Mouse (Mus musculus) right cerebral cortex, adult 18-20 months (tissue): ENCODE measurements at regions not wholly inside any gene's neighbourhood (a gene's known extent, or its start where the extent isn't known, plus 50 kb on each side); places are given as distances from the start of the nearest gene placed in this dataset.
"Not testable (repeated sequence)": the region's sequence is repeated elsewhere in the genome, so short reads cannot be mapped to it uniquely, and the experiment has no call there.

Experiments used
- DNase-seq: peaks from one replicate; pipeline ENCODE4 v3.0.0; 2022; ENCODE audit warnings: mixed read lengths

- no peak for DNase-seq
Measured at GRCm38 (mm10) chr16:86894333-86894732, 459.7 kb upstream of the N6amt1 start.

GRCm38 (mm10) chr16:86888421-86888820, 465.6 kb upstream of the N6amt1 start:
- DNase-seq: no peak

DNA sequence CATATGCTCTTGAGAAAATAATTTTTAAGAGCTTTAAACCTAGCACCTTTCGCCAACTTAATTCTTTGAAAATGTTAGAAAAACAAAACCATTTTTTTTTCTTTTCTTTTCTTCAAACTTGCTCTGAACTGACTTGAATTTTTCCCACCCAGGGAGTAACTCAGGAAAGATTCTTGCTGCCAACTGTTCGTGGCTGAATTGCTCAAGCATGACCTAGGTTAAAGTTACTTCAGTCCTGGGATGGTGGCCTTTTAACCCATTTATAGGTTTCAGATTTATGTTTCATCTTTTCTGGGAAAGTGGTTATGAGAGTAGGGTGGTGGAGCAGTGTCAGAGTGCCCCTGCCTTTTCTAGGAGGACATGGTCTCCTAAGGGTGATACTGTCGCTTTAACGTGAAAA, 466.4 kb upstream of the N6amt1 start:
- DNase-seq: no peak

GRCm38 (mm10) chr16:86883862-86884261, 470.1 kb upstream of the N6amt1 start:
- no peak for DNase-seq

DNA sequence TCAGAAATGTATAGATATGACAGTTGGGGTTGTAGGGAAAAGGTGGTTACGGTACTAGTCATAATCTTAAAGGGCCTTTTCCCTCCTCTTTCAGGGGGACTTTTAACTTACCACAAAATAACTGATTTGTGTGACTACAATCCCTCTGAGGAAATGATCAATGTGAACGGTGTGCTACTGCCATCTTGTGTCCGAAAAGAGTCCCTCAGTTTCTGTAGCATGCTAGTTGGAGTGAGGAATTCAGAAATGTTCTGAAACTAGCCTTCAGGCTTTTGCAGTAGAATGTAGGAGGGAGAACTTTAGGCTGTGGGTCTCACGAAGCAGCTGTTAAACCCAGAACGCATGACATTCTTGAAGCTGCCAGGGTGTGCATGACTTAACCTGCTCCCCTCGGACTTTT, 471.5 kb upstream of the N6amt1 start:
- DNase-seq: peak; percentile 35

DNA sequence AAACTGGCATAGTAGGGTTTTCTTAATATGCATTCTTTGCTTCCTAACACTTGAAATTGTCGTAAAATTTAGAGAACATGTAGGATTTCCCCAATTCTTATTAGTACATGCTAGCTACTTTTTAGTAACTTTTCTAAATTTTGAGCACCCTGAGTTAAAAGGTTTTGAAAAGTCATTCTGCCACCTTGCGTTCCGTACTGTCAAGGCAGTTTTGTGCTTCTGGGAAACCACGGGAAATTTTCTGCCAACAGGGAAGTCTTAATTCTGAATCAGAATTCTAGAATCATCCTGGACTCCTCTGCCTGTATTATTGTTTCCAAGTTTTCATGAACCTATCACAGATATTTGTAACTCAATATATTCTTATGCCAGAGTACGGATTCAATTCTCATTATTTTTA, 472.4 kb upstream of the N6amt1 start:
- DNase-seq: no peak

GRCm38 (mm10) chr16:86860828-86861227, 493.2 kb upstream of the N6amt1 start:
- no peak for DNase-seq

DNA sequence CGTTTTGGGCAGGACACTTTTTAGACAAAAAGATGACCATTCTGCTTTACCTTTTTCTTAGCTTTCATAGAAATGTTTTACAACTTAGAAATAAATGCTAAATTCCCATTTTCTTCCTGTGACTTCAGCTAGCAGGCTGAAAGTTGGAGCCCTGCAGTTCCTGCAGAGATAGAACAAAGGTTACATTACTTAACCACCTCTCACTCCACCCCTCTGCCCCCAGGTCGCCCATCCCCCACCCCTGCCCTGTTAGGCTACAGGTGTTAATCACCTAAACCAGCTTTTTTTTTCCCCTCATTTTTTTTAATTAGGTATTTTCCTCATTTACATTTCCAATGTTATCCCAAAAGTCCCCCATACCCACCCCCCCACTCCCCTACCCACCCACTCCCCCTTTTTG, 498.1 kb upstream of the N6amt1 start:
- DNase-seq: no peak

- DNase-seq: no peak
Measured at GRCm38 (mm10) chr16:86855312-86855711, 498.7 kb upstream of the N6amt1 start.

GRCm38 (mm10) chr16:86853398-86853797, 500.6 kb upstream of the N6amt1 start:
- no peak for DNase-seq

GRCm38 (mm10) chr16:86838457-86839337, 515.3 kb upstream of the N6amt1 start:
- peak; percentile 1 for DNase-seq

DNA sequence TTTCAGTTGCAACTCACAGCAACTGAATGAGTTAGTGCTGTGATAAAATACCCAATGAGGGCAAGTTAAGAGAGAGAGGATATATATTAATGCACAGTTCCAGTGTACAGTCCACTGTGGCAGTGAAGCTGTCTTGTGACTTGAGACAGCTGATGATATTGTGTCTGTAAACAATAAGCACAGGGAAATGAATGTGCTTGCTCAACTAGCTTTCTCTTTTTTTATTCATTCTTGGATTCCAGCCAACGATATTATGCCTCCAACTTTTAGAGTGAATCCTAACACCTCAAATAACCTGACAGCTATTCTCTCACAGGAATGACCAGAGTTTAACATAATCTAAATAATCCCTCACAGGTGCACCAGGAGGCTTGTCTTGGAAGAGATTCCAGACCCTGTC, 526.3 kb upstream of the N6amt1 start:
- no peak for DNase-seq

DNA sequence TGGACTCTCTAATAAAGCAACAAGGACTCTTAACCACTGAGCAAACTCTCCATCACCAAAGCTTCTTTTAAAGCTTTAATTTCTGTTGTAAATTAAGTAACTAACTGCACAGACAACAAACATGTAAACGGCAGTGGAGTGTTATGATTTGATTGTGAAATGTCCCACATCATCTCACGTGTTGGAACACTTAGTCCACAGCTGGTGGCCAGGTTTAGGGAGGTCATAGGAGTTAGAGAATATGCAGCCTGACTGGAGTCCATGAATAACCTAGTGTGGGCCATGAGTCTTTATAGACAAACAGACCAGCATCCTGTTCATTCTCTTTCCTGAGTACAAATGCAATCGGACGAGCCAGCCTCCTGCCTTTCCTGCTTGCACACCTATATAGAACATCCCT, 527.3 kb upstream of the N6amt1 start:
- no peak for DNase-seq

DNA sequence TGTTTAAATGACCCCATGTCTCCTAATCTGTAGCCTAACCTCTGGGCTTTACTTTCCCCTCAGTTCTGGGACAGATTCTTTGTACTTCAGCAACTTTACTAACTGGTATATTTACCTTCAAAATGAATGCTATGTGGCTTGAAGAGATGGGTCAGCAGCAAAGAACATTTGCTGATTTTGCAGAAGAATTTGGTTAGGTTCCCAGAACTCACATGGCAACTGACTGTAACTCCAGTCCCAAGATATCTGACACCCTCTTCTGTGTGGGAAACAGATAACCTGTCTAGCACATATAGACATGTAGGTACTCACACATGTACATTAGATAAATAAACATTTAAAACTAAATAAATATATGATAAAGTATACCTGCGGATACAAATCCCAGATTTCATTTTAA, 530.5 kb upstream of the N6amt1 start:
- DNase-seq: no peak

DNA sequence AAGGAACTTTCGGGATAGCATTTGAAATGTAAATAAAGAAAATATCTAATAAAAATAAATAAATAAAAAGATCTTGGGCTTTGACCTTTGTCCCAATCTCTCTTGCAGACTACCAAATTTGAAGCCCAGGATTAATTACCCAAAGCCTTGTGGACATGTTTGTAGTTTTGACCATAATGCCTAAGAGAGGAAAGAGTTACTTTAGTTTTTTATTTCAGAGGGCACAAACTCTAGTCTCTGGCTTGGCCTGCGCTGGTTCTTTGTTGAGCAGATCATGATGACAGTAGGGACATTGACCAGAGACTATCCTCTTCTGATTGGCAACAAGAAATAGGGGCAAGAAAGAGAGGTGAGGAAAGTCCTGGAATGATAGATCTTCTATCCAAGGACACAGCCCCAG, 532.4 kb upstream of the N6amt1 start:
- no peak for DNase-seq

DNA sequence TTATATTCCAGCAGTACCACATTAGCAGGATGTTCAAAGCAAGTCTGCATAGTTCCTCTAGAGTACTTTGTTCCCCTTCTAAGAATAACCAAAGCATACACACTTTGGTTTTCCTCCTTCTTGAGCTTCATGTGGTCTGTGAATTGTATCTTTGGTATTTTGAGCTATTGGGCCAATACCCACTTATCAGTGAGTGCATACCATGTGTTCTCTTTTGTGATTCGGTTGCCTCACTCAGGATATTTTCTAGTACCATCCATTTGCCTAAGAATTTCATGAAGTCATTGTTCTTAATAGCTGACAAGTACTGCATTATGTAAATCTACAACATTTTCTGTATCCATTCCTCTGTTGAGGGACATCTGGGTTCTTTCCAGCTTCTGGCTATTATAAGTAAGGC, 535.3 kb upstream of the N6amt1 start:
- not testable (repeated sequence) for DNase-seq

- DNase-seq: no peak
Measured at GRCm38 (mm10) chr16:86816763-86817593, 537.0 kb upstream of the N6amt1 start.

DNA sequence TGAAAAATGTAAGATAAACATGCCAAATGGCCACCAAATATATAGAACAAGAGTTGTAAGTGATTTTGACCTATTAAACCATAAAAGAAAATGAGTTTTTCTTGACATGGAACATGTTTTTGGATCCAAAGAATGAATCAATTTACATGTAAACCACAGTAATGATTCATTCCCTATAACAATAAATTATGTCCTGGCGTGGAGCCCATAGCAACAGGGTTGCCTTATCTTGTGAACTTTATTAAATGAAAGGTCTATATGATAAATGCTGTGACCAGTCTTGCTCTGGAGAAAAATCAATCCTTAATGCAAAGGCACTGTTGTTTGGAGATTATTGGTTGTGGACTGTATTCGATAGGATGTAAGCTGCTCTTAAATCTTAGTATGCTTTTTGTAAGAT, 538.0 kb upstream of the N6amt1 start:
- no peak for DNase-seq

DNA sequence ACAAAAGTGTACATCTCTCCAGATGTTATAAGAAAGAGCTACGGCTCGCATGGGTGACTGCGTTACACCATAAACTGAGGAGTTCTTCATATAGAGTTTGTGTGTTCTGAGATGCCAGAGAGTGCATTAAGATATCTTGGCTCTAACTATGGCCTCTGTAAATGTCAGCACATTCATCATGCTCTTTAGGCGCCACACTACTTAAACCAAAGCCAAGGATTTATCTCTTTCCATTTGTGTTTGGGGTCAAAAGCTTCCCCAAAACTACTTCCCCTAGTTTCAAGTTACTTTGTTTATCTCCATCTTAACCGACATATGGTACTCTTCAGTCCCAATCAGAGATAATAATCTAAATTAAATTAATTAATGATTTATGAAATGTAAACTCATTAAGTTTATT, 541.3 kb upstream of the N6amt1 start:
- DNase-seq: no peak

DNA sequence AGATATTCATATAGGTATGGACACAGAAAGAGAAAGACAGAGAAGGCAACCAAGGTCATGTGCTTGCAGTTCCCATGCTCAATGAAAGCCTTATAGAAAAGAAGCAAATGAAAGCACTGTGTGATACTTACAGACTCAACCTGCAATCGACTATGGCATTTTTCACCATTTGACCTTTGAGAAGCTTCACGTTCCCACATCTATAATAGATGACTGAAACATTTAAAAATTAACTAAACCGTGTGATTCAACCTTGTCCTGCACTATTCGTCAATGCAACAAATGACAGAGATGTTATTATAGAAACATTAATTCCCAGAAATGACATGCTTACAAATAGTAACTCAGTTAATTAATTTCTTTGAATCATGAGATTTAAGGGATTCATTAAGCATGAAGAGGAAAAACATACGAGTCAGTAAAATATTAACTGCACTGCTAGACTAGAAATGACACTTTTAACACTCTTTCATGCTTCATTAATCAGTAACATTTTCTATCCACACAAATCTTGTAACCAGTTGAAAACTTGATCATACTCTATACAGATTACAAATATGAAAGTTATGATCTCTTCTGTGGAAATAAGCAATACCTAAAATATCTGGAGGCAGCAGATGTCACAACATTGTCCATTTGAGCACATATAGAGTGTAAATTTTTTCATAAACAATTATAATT, 545.2 kb upstream of the N6amt1 start:
- DNase-seq: no peak

DNA sequence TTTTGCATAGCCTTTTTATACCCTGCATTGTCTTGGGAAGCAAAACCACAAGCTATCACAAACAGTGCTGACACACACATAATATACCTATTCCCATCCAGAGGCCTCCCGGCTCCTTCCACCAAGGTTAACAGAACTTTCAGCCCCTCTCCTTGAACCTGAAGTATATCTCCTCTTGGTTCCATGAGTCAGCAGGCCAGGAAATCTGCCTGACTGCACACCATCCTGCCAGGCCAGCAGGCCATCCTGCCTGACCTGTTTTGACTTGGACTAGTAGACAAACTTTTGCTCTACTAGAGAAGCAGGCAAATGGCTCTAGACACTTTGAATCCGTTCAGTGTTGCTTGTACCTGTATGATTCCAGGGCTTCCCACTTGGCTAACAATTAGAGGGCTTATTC, 547.6 kb upstream of the N6amt1 start:
- no peak for DNase-seq

DNA sequence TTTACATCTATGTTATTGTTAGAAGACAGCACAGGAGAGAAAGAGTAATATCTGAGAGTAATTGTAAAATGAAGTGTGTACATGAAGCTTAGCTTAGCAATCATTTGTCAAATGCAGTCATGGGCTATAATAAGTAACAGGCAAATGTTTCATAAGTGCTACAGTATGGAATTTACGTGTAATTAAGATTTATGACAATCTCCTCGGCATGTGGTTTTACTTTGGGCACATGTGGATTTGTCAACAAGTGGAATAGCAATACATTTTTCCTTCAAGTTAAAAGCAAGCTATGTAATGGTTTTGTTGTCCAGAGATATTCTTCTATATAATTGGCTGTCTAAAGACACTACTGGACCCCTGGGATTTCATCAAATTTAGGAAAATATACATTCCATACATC, 577.9 kb upstream of the N6amt1 start:
- no peak for DNase-seq

DNA sequence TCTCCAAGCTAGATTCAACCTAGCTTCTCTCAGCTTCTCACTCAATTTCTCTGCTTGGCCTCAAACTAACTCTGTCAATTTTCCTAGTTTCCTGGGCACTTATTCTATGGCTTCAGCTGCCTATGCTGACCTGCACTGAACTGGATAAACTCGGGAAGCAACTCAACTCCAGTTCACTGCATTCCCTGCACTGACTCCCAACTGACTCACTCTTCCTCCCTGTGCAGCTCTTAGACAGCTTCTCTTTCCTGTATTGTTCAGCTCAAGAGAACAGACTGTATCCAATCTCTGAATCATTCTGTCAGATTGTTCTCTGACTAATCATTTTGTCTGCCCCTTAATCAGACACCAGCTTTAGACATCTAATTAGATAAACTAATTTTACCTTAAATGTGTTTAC, 581.4 kb upstream of the N6amt1 start:
- no peak for DNase-seq

DNA sequence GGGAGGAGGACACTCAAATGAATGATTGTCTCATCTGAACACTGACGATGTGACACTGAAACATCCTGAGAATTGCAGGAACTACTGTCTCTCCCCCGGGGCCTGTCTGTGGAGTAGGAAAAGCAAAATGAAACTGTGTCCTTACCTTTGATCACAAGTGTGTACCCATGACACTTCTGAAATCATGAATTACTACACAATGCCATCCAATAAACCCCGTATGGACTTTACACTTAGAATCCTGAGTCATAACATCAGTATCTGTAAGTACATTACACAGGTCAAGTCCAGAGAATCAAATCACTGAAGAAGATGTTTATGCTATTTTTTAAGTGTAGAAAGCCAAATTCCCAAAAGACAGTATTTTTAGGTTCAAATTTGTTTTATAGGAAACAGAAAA, 585.1 kb upstream of the N6amt1 start:
- DNase-seq: no peak
